Mouse (Mus musculus) forebrain, embryonic 11.5 days (tissue): ENCODE measurements around the gene Gpat3. TPM values are rescaled to one million over a fixed set of nuclear protein-coding genes. Genes with fewer than 3 reads are reported as not detected.

Experiments
- ATAC-seq: fragments of 200-750 bp; cut with Nextera tagmentation; replicated peaks from 2 replicates; pipeline ENCODE4 v1.8.0; 2017; ENCODE audit warnings: moderate TSS enrichment; ENCODE audit not compliant: low FRiP score
- DNase-seq: peaks from one replicate; pipeline ENCODE4 v3.0.0-alpha.2; 2017; ENCODE audit warnings: low spot score
- H3K27ac ChIP-seq: fragments of 300-500 bp; sonication (generic); 2 replicates; pipeline ENCODE4 v1.5.1; 2014; ENCODE audit warnings: low read depth, low read length
- H3K27me3 ChIP-seq: fragments of 300-500 bp; sonication (generic); 2 replicates; pipeline ENCODE4 v1.6.1; 2014; ENCODE audit warnings: mild to moderate bottlenecking, low read length, mixed read lengths; ENCODE audit not compliant: control insufficient read depth, insufficient read depth
- H3K36me3 ChIP-seq: fragments of 300-500 bp; sonication (generic); 2 replicates; pipeline ENCODE4 v1.6.1; 2014; ENCODE audit warnings: mild to moderate bottlenecking, low read length, moderate library complexity, mixed read lengths; ENCODE audit not compliant: control insufficient read depth, insufficient read depth
- H3K4me1 ChIP-seq: fragments of 300-500 bp; sonication (generic); replicated peaks from 2 replicates; pipeline ENCODE4 v1.6.1; 2014; ENCODE audit warnings: low read length, mixed read lengths; ENCODE audit not compliant: control insufficient read depth, insufficient read depth
- H3K4me2 ChIP-seq: fragments of 300-500 bp; sonication (generic); 2 replicates; pipeline ENCODE4 v1.6.1; 2014; ENCODE audit warnings: low read depth, mild to moderate bottlenecking, low read length, moderate library complexity, mixed read lengths; ENCODE audit not compliant: severe bottlenecking
- H3K4me3 ChIP-seq: fragments of 300-500 bp; sonication (generic); 2 replicates; pipeline ENCODE4 v1.5.1; 2014; ENCODE audit warnings: low read depth, low read length
- H3K9ac ChIP-seq: fragments of 300-500 bp; sonication (generic); 2 replicates; pipeline ENCODE4 v1.6.1; 2014; ENCODE audit warnings: low read length
- H3K9me3 ChIP-seq: fragments of 300-500 bp; sonication (generic); 2 replicates; pipeline ENCODE4 v1.6.1; 2016; ENCODE audit warnings: low read length, mixed read lengths; ENCODE audit not compliant: control insufficient read depth
- WGBS: fragments of 180-500 bp; shearing (Covaris S2); extraction: QIAGEN DNeasy Blood & Tissue Kit; methylation state at CpG from one replicate; pipeline ENCODE4 v1.1.7; 2014; 5-methylcytosine and 5-hydroxymethylcytosine counted together
- polyA plus RNA-seq: library from polyadenylated mRNA; unstranded; fragments of >200 nt; fragmentation: Nextera tagmentation; extraction: Ambion mirVana; gene quantifications from 2 replicates; pipeline ENCODE4 v1.2.1, GENCODE M21; 2014

The Gpat3 gene
- polyA plus RNA-seq, 1 experiment from 2014 or later = 0.17 TPM

GRCm38 (mm10) chr5:100869197-100869895 is 23.8 kb downstream of the Gpat3 start:
- Histone ChIP-seq H3K4me1 (no peaks in the 10 kb centered on the region), H3K4me3 (no peak overlapping the region), H3K9ac (no peak overlapping the region), H3K27me3 (no peaks in the 10 kb centered on the region), H3K36me3 (no peaks in the 10 kb centered on the region), H3K9me3 (no peaks in the 10 kb centered on the region), H3K27ac (no peak overlapping the region), H3K4me2 (no peak overlapping the region)
- DNase-seq (no peak), ATAC-seq (no peak)
- 73% methylated on average over 4 of the region's 4 CpGs for WGBS

GRCm38 (mm10) chr5:100871987-100872386 is 26.5 kb downstream of the Gpat3 start:
- Histone ChIP-seq H3K9me3 (no peaks in the 10 kb centered on the region), H3K9ac (no peak overlapping the region), H3K4me3 (no peak overlapping the region), H3K36me3 (no peaks in the 10 kb centered on the region), H3K27me3 (no peaks in the 10 kb centered on the region), H3K4me1 (no peaks in the 10 kb centered on the region), H3K4me2 (no peak overlapping the region), H3K27ac (no peak overlapping the region)
- 91% methylated on average over 8 of the region's 8 CpGs for WGBS
- ATAC-seq = no peak
- DNase-seq = no peak

GRCm38 (mm10) chr5:100874721-100875120 is 29.2 kb downstream of the Gpat3 start:
- ATAC-seq = no peak
- WGBS = 62% methylated on average over 7 of the region's 7 CpGs

GRCm38 (mm10) chr5:100875180-100875579 is 29.7 kb downstream of the Gpat3 start:
- no peak for DNase-seq
- 84% methylated on average over 10 of the region's 10 CpGs for WGBS
- H3K4me1 ChIP-seq = no peaks in the 10 kb centered on the region
- no peak overlapping the region for H3K27ac ChIP-seq
- no peak overlapping the region for H3K4me2 ChIP-seq
- no peaks in the 10 kb centered on the region for H3K27me3 ChIP-seq
- no peak overlapping the region for H3K4me3 ChIP-seq
- no peaks in the 10 kb centered on the region for H3K9me3 ChIP-seq
- H3K9ac ChIP-seq = no peak overlapping the region
- H3K36me3 ChIP-seq = no peaks in the 10 kb centered on the region
- ATAC-seq = no peak

More at GRCm38 (mm10) chr5:100874721-100875120, 29.2 kb downstream of the Gpat3 start:
- no peak for DNase-seq
- no peaks in the 10 kb centered on the region for H3K9me3 ChIP-seq
- H3K27ac ChIP-seq = no peak overlapping the region
- H3K4me2 ChIP-seq = no peak overlapping the region
- H3K36me3 ChIP-seq = no peaks in the 10 kb centered on the region
- no peak overlapping the region for H3K4me3 ChIP-seq
- H3K9ac ChIP-seq = no peak overlapping the region
- no peaks in the 10 kb centered on the region for H3K27me3 ChIP-seq
- no peaks in the 10 kb centered on the region for H3K4me1 ChIP-seq

GRCm38 (mm10) chr5:100877021-100877420 is 31.5 kb downstream of the Gpat3 start:
- no peak overlapping the region for H3K27ac ChIP-seq
- H3K36me3 ChIP-seq = no peaks in the 10 kb centered on the region
- no peak overlapping the region for H3K4me2 ChIP-seq
- H3K27me3 ChIP-seq = no peaks in the 10 kb centered on the region
- no peak overlapping the region for H3K9ac ChIP-seq
- ATAC-seq = no peak
- no peak overlapping the region for H3K4me3 ChIP-seq
- no peaks in the 10 kb centered on the region for H3K9me3 ChIP-seq
- no peak for DNase-seq
- no peaks in the 10 kb centered on the region for H3K4me1 ChIP-seq

GRCm38 (mm10) chr5:100885216-100885615 is 39.7 kb downstream of the Gpat3 start:
- DNase-seq (no peak), ATAC-seq (no peak)
- Histone ChIP-seq H3K4me1 (no peaks in the 10 kb centered on the region), H3K27me3 (no peaks in the 10 kb centered on the region), H3K9ac (no peak overlapping the region), H3K27ac (no peak overlapping the region), H3K9me3 (no peaks in the 10 kb centered on the region), H3K4me3 (no peak overlapping the region), H3K36me3 (no peaks in the 10 kb centered on the region), H3K4me2 (no peak overlapping the region)
- 89% methylated on average over 6 of the region's 6 CpGs for WGBS

GRCm38 (mm10) chr5:100886331-100886988 is 40.9 kb downstream of the Gpat3 start:
- Histone ChIP-seq H3K4me1 (no peaks in the 10 kb centered on the region), H3K36me3 (no peaks in the 10 kb centered on the region), H3K9ac (no peak overlapping the region), H3K27ac (no peak overlapping the region), H3K4me3 (no peak overlapping the region), H3K27me3 (no peaks in the 10 kb centered on the region), H3K4me2 (no peak overlapping the region), H3K9me3 (no peaks in the 10 kb centered on the region)
- no peak for ATAC-seq
- DNase-seq = no peak
- 88% methylated on average over 7 of the region's 7 CpGs for WGBS

- ATAC-seq = no peak
- Histone ChIP-seq H3K4me3 (no peak overlapping the region), H3K9ac (no peak overlapping the region), H3K9me3 (no peaks in the 10 kb centered on the region), H3K36me3 (no peaks in the 10 kb centered on the region), H3K27me3 (no peaks in the 10 kb centered on the region), H3K4me2 (no peak overlapping the region), H3K27ac (no peak overlapping the region), H3K4me1 (no peaks in the 10 kb centered on the region)
- WGBS = 87% methylated on average over 10 of the region's 10 CpGs
- DNase-seq = no peak
Observed at GRCm38 (mm10) chr5:100896199-100896598, 50.7 kb downstream of the Gpat3 start.
